8 mouse cellular contexts compared by ENCODE assay signal in the genomic region with DNA sequence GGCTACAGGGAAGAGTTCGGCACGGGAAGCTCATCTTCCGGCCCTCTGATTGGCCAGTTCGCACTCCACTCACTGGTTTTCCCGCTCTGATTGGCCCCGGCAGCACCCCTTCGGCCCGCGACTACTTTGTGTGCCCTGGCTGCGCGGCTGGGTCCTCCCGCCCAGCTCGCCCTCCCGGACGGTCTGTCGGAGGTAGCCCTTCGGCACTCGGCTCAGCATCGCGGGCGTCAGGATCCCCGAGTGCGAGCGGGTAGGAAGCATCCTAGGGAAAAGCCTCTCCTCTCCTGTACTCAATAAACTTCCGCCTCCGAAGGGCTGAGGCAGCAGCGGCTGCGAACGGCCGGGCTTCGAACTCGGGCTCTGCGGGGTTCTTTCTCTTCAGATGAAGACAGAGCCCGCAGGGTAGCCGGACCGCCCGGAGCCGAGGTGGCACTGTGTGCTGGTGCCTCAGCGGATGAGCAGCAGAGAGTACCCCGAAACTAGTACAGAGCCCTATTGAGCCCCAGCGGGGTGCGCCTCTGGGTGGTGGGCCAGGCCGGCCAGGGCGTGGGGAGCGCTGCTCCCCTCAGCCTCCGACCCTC. TPM values are rescaled to one million over a fixed set of nuclear protein-coding genes. Genes with fewer than 3 reads are reported as not detected.
DNase-seq lines count a peak whose midpoint lies in the region; ATAC-seq and TF ChIP-seq lines count a peak whose summit lies in the region.

TSS of gene Fut8 (plus strand) at position 176 of the 581 bp plus-strand sequence.

- peak within 1 kb of the TSS; percentile 79 to 95 (median 84) for H3K4me3 ChIP-seq in CH12.LX (replicated peaks in 1 of 3; ENCODE audit: low read depth in 2 of 3, low read length in 2 of 3, poor library complexity in 1 of 3)
- H3K4me3 ChIP-seq in forebrain, embryonic 12.5 days (replicated peaks): peak within 1 kb of the TSS; percentile 86
- H3K4me3 ChIP-seq in liver, postnatal 0 days (ENCODE audit: low read depth, low read length): peak within 1 kb of the TSS; percentile 72
- peak within 1 kb of the TSS; percentile 91 for H3K4me3 ChIP-seq in neural tube, embryonic 14.5 days (ENCODE audit: low read depth, low read length)

- H3K36me3 ChIP-seq in CH12.LX (replicated peaks in 1 of 2; ENCODE audit: control insufficient read depth in 1 of 2, insufficient read depth in 1 of 2, low read length in 1 of 2): no peaks in the 10 kb centered on the region
- H3K36me3 ChIP-seq in forebrain, embryonic 12.5 days (replicated peaks): no peaks in the 10 kb centered on the region
- H3K36me3 ChIP-seq in liver, postnatal 0 days (replicated peaks; ENCODE audit: insufficient read depth, low read length): no peaks in the 10 kb centered on the region
- no peaks in the 10 kb centered on the region for H3K36me3 ChIP-seq in neural tube, embryonic 14.5 days (ENCODE audit: control insufficient read depth, insufficient read depth, low read length)

- H3K27ac ChIP-seq in CH12.LX (ENCODE audit: insufficient read depth, low read depth): peak within 1 kb of the TSS; percentile 71
- H3K27ac ChIP-seq in forebrain, embryonic 12.5 days: peak within 1 kb of the TSS; percentile 99
- H3K27ac ChIP-seq in liver, postnatal 0 days (ENCODE audit: low read depth): peak within 1 kb of the TSS; percentile 88
- peak within 1 kb of the TSS; percentile 93 for H3K27ac ChIP-seq in neural tube, embryonic 14.5 days (ENCODE audit: low read depth, low read length)

- no peak for TF ChIP-seq CTCF in CH12.LX (conservative IDR thresholded peaks at IDR 0.05 in 1 of 2, IDR thresholded peaks at IDR 0.05 in 1 of 2; ENCODE audit: low read depth in 2 of 2, low read length in 2 of 2)
- TF ChIP-seq CTCF in liver, postnatal 0 days (IDR thresholded peaks at IDR 0.05; ENCODE audit: low read depth): no peak

- dilution Hi-C loops in CH12.LX (cut with MboI; ENCODE audit: extremely low pct_ligation_motif_present, extremely low pct_unique_long_range_greater_than_20kb, low sequenced_read_pairs): no loop called here

- H3K4me1 ChIP-seq in CH12.LX (ENCODE audit: control insufficient read depth in 1 of 2, insufficient read depth in 2 of 2): peaks cover 0 to 34% of the 10 kb centered on the region in 2 experiments; a peak in 2 of 4 replicates
- H3K4me1 ChIP-seq in forebrain, embryonic 12.5 days: peaks cover 7% of the 10 kb centered on the region
- 0 out of 2 replicates have a peak, but pooled peaks cover 5% of the 10 kb centered on the region for H3K4me1 ChIP-seq in liver, postnatal 0 days (ENCODE audit: insufficient read depth)
- 0 out of 2 replicates have a peak, but pooled peaks cover 3% of the 10 kb centered on the region for H3K4me1 ChIP-seq in neural tube, embryonic 14.5 days (ENCODE audit: control insufficient read depth, insufficient read depth, low read length)

- peak; percentile 85 for ATAC-seq in forebrain, embryonic 12.5 days (ENCODE audit: low FRiP score)
- peak; percentile 75 for ATAC-seq in liver, postnatal 0 days
- peak; percentile 75 for ATAC-seq in neural tube, embryonic 14.5 days (ENCODE audit: low read depth)

- peak within 1 kb of the TSS; percentile 47 for H3K4me2 ChIP-seq in CH12.LX (ENCODE audit: insufficient read depth, low read depth, poor library complexity, severe bottlenecking)
- peak within 1 kb of the TSS; percentile 79 for H3K4me2 ChIP-seq in forebrain, embryonic 12.5 days
- H3K4me2 ChIP-seq in liver, postnatal 0 days (ENCODE audit: low read depth, low read length): peak within 1 kb of the TSS; percentile 94
- peak within 1 kb of the TSS; percentile 57 for H3K4me2 ChIP-seq in neural tube, embryonic 14.5 days (ENCODE audit: low read depth, low read length)

- DNase-seq in CH12.LX (ENCODE audit: extremely low read depth): peak; percentile 82
- peak; percentile 78 for DNase-seq in c-Kit-positive CD71-positive TER-119-negative erythroid progenitor cells, embryonic 14.5 days (ENCODE audit: low read depth)
- peak; percentile 94 for DNase-seq in heart, postnatal 10 days
- DNase-seq in large intestine, adult 2 months (ENCODE audit: low read depth, low spot score): peak; percentile 82
- peak; percentile 87 for DNase-seq in liver, postnatal 0 days
- peak; percentile 86 for DNase-seq in testis, postnatal 10 days (ENCODE audit: low spot score)

- no peaks in the 10 kb centered on the region for H3K9me3 ChIP-seq in CH12.LX (replicated peaks; ENCODE audit: low read length)
- H3K9me3 ChIP-seq in forebrain, embryonic 12.5 days: no peaks in the 10 kb centered on the region
- no peaks in the 10 kb centered on the region for H3K9me3 ChIP-seq in liver, postnatal 0 days (ENCODE audit: low read length)
- no peaks in the 10 kb centered on the region for H3K9me3 ChIP-seq in neural tube, embryonic 14.5 days (ENCODE audit: control insufficient read depth, low read length)

- H3K79me2 ChIP-seq in CH12.LX (replicated peaks; ENCODE audit: control insufficient read depth, extremely low read depth, insufficient read depth, poor library complexity, severe bottlenecking): peaks cover 19% of the 10 kb centered on the region

- H3K9ac ChIP-seq in CH12.LX (ENCODE audit: insufficient read depth, low read depth): peak within 1 kb of the TSS; percentile 89
- H3K9ac ChIP-seq in forebrain, embryonic 12.5 days: peak within 1 kb of the TSS; percentile 88
- H3K9ac ChIP-seq in liver, postnatal 0 days (replicated peaks): peak within 1 kb of the TSS; percentile 82
- peak within 1 kb of the TSS; percentile 87 for H3K9ac ChIP-seq in neural tube, embryonic 14.5 days (replicated peaks; ENCODE audit: low read depth, low read length)

- WGBS in forebrain, embryonic 12.5 days: under 1% methylated on average over 46 of the region's 46 CpGs
- under 1% methylated on average over 46 of the region's 46 CpGs for WGBS in large intestine, adult 2 months
- under 1% methylated on average over 44 of the region's 46 CpGs for WGBS in liver, postnatal 0 days (ENCODE audit: insufficient replicate concordance)
- under 1% methylated on average over 45 of the region's 46 CpGs for WGBS in neural tube, embryonic 14.5 days

- in situ Hi-C loops in CH12.LX (cut with MboI; ENCODE audit: low pct_ligation_motif_present, low pct_unique_long_range_greater_than_20kb, low sequenced_read_pairs): loop anchor here (5.0 to 25.0 kb wide), 4 partner anchors 93 to 549 kb away; no protein-coding TSS in a partner anchor

- no peaks in the 10 kb centered on the region for H3K27me3 ChIP-seq in CH12.LX (replicated peaks)
- H3K27me3 ChIP-seq in forebrain, embryonic 12.5 days: no peaks in the 10 kb centered on the region
- no peaks in the 10 kb centered on the region for H3K27me3 ChIP-seq in liver, postnatal 0 days (ENCODE audit: insufficient read depth, low read length)
- no peaks in the 10 kb centered on the region for H3K27me3 ChIP-seq in neural tube, embryonic 14.5 days (ENCODE audit: control insufficient read depth, insufficient read depth, low read length)

- TF ChIP-seq EP300 in CH12.LX (IDR thresholded peaks at IDR 0.05; ENCODE audit: low read length): no peak
- no peak for TF ChIP-seq EP300 in liver, postnatal 0 days (IDR thresholded peaks at IDR 0.05; ENCODE audit: low read depth)

- no peak; the same call in 1 of the 2 replicates for TF ChIP-seq RAD21 in CH12.LX (IDR thresholded peaks at IDR 0.05; ENCODE audit: low read depth, low read length)

- intact Hi-C loops in heart, postnatal 10 days (cut with DNase I): loop anchor here (5.0 kb wide), 2 partner anchors 186 to 226 kb away; no protein-coding TSS in a partner anchor

- TF ChIP-seq POLR2A in CH12.LX (IDR thresholded peaks at IDR 0.05; ENCODE audit: low read depth, low read length): no peak

TF ChIP-seq in CH12.LX, 34 proteins besides CTCF, POLR2A, EP300 and RAD21:
- TF ChIP-seq TBP (conservative IDR thresholded peaks at IDR 0.05; ENCODE audit: low read depth, low read length) (0 out of 2 replicates have a peak, but pooled peaks have one; percentile 18), E2F4 (IDR thresholded peaks at IDR 0.05; ENCODE audit: insufficient replicate concordance, low read depth, low read length) (peak; percentile 52; the same call in 1 of the 2 replicates), ETS1 (conservative IDR thresholded peaks at IDR 0.05; ENCODE audit: low read depth, low read length) (no peak), ELF1 (IDR thresholded peaks at IDR 0.05; ENCODE audit: low read depth, low read length) (peak; percentile 56; the same call in 1 of the 2 replicates), TCF12 (IDR thresholded peaks at IDR 0.05; ENCODE audit: low read depth, low read length) (no peak), ZNF384 (IDR thresholded peaks at IDR 0.05; ENCODE audit: low read depth, low read length) (no peak), SMC3 (IDR thresholded peaks at IDR 0.05; ENCODE audit: low read depth, low read length) (no peak), MYC (IDR thresholded peaks at IDR 0.05; ENCODE audit: low read depth, low read length) (no peak), HCFC1 (IDR thresholded peaks at IDR 0.05; ENCODE audit: low read depth, low read length) (peak; percentile 7; the same call in 1 of the 2 replicates), CHD2 (IDR thresholded peaks at IDR 0.05; ENCODE audit: low read length) (peak; percentile 49; the same call in 1 of the 2 replicates), NRF1 (IDR thresholded peaks at IDR 0.05; ENCODE audit: low read depth, low read length) (no peak)

RNA-seq across cellular contexts. Expression of gene Fut8, which starts in this region (rescaled TPM):
- total RNA-seq in CH12.LX (2012; rRNA removed) (40.2 and 60.6 TPM in 2 replicates), CH12.LX (2014; rRNA removed) (124 TPM in 2 replicates)
- 75.4 and 86.0 TPM in 2 replicates for polyA plus RNA-seq in CH12.LX (2012; ENCODE audit: insufficient read length, low read depth)
- polyA plus RNA-seq in forebrain, embryonic 12.5 days (2016; fragmentation: Nextera tagmentation; extraction: Ambion mirVana): 35.8 and 38.7 TPM in 2 replicates
- 10 to 100 TPM; 25.2 to 27.4 TPM for total RNA-seq in heart, postnatal 10 days (2021)
- polyA plus RNA-seq in large intestine, adult 2 months (2012; rRNA removed): 14.8 and 15.3 TPM in 2 replicates
- 8.2 and 8.6 TPM in 2 replicates for polyA plus RNA-seq in liver, postnatal 0 days (2015; fragmentation: Nextera tagmentation; extraction: Ambion mirVana)
- polyA plus RNA-seq in neural tube, embryonic 14.5 days (2014; fragmentation: Nextera tagmentation; extraction: Ambion mirVana): 73.7 and 74.6 TPM in 2 replicates

Comparison
In these comparisons a context has a peak if more than half of its experiments do, and no peak if none do; other contexts are left out.
1. Peak in every context shown above with its lines: DNase-seq, ATAC-seq, H3K4me3 ChIP-seq and H3K27ac ChIP-seq.